Mouse (Mus musculus) cerebellum, adult 9-11 months (tissue): ENCODE data around the gene BC030500.

Source experiments
- DNase-seq: peaks from one replicate; pipeline ENCODE4 v3.0.0; 2022

Gene BC030500

DNA sequence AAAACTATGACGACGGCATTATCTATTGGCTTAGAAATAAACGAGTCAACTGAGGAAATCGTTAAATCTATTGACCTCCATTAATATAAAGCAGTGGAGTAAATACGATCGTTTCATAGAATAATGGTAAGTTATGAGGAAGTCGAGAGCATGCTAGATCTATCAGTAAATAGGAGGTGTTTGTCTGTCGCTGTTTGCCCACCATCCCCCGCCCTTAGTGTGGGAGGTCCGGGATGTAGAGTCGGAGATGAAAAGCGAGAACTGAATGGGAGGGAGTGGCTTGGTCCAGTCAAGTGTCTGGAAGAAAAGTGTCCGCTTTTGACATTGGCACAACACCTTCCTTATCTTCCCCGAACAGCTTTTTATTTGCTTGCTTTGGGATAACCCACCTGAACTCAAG, at the start of gene BC030500:
Gene BC030500, plus strand, starts transcription at position 79 of the 400 bp plus-strand sequence.
- DNase-seq = no peak

DNA sequence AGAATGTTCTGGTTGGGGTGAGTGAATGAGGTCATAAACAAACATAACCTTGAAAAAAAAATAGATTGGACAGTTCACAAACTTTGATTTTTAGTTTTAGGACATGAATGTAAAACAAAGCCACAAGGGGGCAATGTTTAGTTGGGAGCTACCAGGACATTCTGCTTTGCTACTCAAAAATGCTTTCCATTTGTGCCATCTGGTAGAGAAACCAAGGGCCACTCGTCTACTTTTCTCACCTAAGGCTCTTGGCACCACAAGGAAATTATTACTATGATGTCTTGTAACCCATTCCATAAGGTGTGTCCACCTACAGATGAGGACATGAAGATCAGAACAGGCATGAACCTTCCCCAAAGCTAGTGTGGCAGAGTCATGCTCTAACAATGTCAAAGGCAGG, 25.1 kb upstream of the BC030500 start:
- DNase-seq = no peak

DNA sequence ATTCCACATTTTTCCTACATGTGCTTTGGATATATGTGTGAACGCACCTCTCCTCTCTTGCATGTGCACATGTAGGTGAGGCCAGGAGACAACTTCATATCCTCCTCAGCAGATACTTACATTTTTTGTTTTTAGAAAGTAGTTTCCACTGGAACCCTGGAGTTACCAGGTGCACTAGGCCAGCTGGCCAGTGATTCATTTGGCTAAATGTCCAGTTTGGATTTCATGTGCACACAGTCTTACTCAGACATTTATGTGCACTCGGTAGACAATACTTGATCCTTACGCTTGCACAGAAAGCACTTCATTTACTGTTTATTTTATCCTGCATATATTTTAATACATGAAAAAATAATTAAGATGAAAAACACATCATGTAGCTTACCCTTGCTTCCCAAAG, 21.0 kb upstream of the BC030500 start:
- DNase-seq = no peak

DNA sequence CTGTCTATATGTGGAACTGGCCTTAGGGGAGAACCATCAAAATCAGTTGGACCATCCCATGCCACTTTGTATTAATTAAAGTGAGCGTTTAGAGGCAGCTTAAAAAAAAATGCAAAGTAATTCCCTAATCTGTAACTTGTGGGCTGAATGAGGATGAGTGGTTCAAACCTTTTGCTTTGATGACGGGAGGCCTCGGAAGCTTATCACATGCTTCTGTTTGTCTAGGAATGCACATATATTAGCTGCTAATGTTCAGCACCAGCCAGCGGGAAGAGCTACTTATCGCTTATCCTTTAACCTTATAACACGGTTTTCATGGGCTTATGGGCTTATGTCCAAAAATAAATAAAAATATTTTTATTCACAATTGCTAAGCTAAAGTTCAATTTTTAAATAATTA, 15.6 kb upstream of the BC030500 start:
- DNase-seq = no peak

DNA sequence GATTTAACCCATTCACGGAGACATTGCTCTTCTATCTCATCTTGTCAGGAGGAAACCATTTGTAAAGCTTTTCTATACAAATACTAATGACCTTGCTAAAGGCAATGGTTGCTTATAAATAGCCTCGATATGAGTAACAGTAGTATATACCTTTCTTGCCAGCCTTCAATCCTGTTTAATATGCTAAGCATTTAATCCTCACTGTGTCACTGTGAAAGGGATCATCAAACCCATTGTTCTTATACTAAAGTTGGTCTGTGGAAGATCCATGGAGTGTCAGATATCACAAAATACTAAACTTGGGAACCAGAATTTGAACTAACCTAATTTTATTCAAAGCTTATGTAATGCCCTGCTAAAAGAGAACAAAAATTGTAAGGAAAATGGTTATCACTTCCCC, 7.1 kb upstream of the BC030500 start:
- DNase-seq = no peak

DNA sequence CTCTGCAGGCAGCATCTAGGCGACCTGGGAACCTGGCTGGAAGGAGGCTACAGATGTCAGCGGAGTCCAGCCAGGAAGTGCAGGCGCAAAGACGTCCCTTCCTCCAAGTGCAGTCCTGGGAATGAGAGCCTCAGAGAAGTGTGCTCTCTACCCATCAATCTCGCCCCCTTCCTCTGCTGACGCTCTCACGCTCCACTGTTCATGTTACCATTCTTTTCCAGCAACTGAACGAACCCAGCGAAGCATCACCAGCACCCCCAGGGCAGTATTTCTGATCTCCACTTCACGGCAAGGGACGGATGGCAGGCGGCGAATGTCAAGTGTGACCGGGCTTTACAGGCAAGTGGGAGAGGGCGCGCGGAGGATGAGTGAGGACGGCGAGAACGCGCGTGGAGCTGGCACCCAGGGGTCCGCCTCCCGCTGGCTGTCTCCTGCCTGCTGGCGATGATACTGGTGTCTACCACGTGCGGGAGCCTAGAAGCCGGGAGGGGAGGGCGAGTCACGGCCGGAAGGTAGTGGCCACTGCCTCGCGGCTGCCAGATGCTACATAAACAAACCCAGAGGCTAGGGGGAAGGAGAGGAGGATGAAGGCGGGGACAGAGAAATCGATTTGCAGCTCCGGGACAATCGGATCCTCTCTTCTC, 763 bp downstream of the BC030500 start, which contains the start of gene Galntl6:
Gene Galntl6, minus strand, starts transcription at position 445 of the 644 bp plus-strand sequence.
- DNase-seq = peak; percentile 15

DNA sequence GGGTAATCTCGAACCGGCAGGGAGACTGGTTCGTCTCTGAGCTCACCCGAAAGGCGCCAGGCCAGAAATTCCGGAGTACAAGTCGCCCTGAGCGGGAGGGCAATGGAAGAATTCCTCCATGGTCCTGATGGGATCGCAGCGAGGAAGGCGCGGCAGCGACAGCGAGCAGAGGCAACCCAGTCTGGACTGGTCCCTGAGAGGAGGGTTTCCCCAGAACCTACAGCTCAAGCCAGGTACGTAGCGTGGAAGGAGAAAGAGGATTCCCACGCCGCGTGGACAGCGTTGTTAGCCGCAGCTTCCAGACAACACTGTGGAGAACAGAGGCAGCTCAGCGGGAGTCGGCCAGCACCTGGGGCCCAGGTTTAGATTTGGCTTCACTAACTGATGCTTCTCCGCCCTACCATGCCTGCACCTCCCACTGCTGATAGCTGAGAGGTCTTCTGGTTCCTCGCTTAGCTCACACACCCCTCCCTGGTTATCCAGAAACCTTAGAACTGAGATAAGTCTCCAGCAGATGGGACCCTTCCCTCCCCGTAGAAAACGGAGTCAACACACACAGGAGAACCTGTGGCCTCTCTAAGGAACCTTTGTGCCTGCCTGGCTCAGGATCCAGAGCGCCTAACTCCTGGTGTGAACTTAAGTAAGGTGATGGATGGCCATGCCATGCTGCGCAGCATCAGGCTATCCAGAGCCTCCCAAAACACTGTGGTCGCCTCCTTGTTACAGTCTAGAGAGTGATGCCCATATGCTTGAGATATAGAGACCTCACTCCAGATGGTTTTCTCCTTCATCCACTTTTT, 1.5 kb downstream of the BC030500 start:
- DNase-seq = no peak

DNA sequence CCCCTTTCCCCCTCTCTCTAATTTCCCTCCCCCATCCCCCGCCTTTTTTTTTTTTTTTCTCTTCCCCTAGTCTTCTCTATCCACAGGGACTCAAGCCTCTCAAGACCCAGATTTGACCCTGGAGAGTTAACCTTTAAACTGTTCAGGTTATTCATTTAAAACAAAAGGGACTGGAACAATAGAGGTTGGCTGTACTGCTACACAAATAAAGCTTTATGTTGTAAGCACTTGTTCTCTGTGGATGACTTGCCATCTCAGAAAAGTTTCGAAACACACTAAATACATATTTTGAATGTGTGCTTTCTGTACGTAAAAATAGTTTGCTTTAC, 2.0 kb downstream of the BC030500 start:
- no peak for DNase-seq

DNA sequence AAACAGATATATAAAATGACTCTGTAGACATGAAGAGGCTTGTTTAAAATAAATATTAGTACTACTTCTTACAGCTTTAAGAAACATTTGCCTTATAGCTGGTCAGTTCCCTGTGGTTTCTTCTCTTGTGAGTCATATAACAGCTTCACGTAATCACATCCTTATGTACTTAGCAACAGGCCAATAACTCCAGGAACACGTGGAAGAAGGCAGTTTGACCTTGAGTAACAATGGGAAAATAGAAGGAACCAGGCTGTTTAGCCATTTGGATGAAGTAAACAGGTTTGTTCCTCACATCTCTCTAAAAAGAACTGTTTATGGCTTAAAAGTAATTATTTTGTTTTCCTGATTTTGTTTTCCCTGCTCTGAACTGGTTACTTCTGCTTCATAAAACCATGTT, 3.6 kb downstream of the BC030500 start:
- DNase-seq = no peak

DNA sequence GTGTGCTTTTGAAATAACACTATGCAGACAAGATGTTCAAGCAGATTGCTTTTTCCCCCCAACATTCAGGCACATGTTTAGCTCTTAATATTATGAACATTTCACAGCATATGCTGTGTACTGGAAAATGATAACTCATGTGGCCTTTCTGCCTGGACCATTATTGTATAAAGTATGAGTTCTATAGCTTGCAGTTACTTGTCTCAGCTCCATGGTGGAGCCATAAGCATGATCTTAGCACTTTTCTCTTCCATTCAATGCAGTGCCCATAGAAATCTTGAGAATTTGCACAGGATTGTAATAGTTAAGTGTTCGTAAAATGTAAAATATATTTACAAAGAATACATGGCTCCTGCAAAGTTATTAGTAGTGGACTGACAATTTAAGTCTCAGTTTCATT, 19.5 kb downstream of the BC030500 start:
- DNase-seq = no peak

DNA sequence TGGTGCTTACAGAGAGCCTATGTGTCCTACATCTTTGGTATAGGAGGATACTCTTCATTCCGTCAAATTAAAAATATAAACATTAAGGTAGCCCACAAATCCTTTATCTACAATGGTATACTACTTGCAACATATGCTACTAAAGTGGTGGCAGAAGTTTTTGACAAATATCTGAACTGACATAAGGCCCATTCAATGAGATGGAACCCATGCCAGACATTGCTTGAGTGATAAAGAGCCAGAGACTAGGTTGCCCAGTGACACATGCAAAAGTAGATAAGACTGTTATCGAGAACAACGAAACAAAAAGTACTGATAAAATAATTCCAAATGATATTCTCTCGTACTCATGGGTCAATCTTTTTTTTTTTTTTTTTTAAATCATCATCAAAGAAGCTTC, 32.2 kb downstream of the BC030500 start:
- DNase-seq = no peak

DNA sequence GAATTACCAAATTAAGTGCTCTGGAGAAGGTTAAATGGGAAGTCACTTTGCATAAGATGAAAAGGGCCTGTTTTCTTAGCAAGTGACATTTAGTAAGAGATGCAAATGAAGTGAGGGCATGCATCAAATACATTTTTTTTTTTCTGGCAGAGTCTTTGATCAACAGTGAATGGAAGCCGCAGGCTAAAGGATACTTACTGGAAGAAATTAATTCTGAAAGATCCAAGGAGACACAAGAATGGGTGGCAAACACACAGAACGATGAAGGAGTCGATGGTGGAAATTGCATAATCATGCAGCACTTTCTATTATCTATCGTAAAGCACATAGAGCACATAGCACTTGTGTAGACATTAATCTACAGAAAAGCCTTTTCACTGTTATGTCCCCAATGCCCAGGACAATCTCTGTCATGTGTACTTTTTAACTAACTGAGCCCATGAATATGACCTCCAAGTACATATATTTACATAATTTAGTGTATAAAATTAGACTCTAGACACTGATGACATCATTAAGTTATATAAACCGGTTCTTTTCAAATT, 45.7 kb downstream of the BC030500 start:
- DNase-seq = no peak
